Mouse (Mus musculus) forebrain, embryonic 10.5 days (tissue): ENCODE data around the gene Rimbp3. TPM values are rescaled to one million over a fixed set of nuclear protein-coding genes. Genes with fewer than 3 reads are reported as not detected.
"Not testable (repeated sequence)": the region's sequence is repeated elsewhere in the genome, so short reads cannot be mapped to it uniquely, and the experiment has no call there.

Experiments
- DNase-seq: peaks from one replicate; pipeline ENCODE4 v3.0.0-alpha.2; 2017; ENCODE audit warnings: low spot score; ENCODE audit errors: extremely low spot score
- H3K27ac ChIP-seq: fragments of 300-500 bp; sonication (generic); 2 replicates; pipeline ENCODE4 v1.5.1; 2016; ENCODE audit warnings: mild to moderate bottlenecking
- H3K27me3 ChIP-seq: fragments of 300-500 bp; sonication (generic); 2 replicates; pipeline ENCODE4 v1.6.1; 2016; ENCODE audit warnings: mild to moderate bottlenecking; ENCODE audit not compliant: poor library complexity, severe bottlenecking
- H3K36me3 ChIP-seq: fragments of 300-500 bp; sonication (generic); replicated peaks from 2 replicates; pipeline ENCODE4 v1.6.1; 2016; ENCODE audit warnings: mild to moderate bottlenecking, moderate library complexity
- H3K4me1 ChIP-seq: fragments of 300-500 bp; sonication (generic); 2 replicates; pipeline ENCODE4 v1.6.1; 2016
- H3K4me3 ChIP-seq: fragments of 300-500 bp; sonication (generic); 2 replicates; pipeline ENCODE4 v1.5.1; 2016; ENCODE audit warnings: mild to moderate bottlenecking, moderate library complexity
- H3K9me3 ChIP-seq: fragments of 300-500 bp; sonication (generic); 2 replicates; pipeline ENCODE4 v1.6.1; 2016; ENCODE audit warnings: mild to moderate bottlenecking, moderate library complexity
- WGBS: fragments of 180-500 bp; shearing (Covaris S2); methylation state at CpG from one replicate; pipeline ENCODE4 v1.1.7; 2016; 5-methylcytosine and 5-hydroxymethylcytosine counted together
- polyA plus RNA-seq: library from polyadenylated mRNA; unstranded; fragments of >200 nt; fragmentation: Nextera tagmentation; extraction: Ambion mirVana; gene quantifications from 2 replicates; pipeline ENCODE4 v1.2.1, GENCODE M21; 2016

Rimbp3 gene
- 1.2 and 1.6 TPM in 2 replicates for polyA plus RNA-seq

DNA sequence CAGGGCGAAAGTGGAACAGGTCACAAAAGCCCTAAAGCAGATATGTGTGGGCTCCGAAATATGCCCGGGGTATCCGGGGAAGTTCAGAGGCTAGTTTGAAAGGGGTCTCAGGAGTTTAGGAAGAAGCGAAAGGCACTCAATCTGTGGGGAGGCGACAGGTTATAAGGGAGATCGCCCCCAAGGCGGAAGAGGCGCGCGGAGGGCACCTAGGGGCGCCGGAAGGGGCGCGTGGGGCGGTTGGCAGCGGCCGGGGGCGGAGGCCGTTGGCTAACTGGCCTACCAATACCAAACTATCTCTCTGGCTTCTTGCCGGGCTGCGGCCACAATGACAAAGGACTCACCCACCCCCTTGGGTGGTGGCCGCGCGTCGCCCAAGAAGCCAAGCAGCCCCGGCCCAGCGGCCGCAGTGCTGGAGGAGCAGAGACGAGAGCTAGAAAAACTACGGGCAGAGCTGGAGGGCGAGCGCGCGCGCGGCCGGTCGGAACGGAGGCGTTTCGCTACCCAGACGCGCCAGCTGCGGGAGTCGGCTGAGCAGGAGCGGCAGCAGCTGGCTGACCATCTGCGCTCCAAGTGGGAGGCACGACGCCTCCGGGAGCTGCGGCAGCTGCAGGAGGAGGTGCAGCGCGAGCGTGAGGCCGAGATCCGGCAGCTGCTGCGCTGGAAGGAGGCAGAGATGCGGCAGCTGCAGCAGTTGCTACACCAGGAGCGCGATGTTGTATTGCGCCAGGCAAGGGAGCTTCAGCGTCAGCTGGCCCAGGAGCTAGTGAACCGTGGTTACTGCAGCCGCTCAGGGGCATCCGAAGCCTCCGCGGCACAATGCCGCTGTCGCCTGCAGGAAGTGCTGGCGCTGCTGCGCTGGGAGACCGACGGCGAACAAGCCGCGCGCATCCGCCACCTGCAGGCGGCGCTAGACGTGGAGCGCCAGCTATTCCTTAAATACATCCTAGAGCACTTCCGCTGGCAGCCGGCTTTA lies at the start of gene Rimbp3:
Gene Rimbp3 (plus strand): TSS at position 215 of the 973 bp plus-strand sequence.
- under 1% methylated on average over 85 of the region's 85 CpGs for WGBS
- H3K27me3 ChIP-seq: peaks cover 50% of the 10 kb centered on the region

DNA sequence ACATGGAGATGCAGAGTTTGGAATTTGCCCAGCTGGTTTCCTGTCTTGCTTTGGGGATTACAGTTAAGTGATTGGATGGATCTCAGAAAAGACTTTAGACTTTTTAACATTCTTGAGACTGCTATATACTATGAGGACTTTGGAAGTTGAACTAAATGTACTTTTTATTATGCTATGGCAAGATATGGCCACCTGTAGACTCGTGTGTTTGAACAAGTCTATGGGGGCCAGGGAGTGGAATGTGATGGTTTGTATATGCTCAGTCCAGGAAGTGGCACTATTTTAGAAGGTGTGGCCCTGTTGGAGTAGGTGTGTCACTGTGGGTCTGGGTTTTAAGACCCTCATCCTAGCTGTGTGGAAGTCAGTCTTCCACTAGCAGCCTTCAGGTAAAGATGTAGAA lies 42.9 kb upstream of the Rimbp3 start:
- 91% methylated on average over 1 of the region's 1 CpGs for WGBS
- not testable (repeated sequence) for H3K27ac ChIP-seq, H3K27me3 ChIP-seq, H3K4me3 ChIP-seq, H3K4me1 ChIP-seq, DNase-seq, H3K9me3 ChIP-seq
- peaks cover 86% of the 10 kb centered on the region for H3K36me3 ChIP-seq

More for the DNA sequence above, at the start of gene Rimbp3:
- no peaks in the 10 kb centered on the region; the same call in 1 of the 2 replicates for H3K9me3 ChIP-seq
- H3K4me3 ChIP-seq: peak within 1 kb of the TSS; percentile 64
- H3K27ac ChIP-seq: peak within 1 kb of the TSS; percentile 88
- peak; percentile 88 for DNase-seq
- H3K36me3 ChIP-seq: peaks cover 7% of the 10 kb centered on the region
- peaks cover 29% of the 10 kb centered on the region for H3K4me1 ChIP-seq

DNA sequence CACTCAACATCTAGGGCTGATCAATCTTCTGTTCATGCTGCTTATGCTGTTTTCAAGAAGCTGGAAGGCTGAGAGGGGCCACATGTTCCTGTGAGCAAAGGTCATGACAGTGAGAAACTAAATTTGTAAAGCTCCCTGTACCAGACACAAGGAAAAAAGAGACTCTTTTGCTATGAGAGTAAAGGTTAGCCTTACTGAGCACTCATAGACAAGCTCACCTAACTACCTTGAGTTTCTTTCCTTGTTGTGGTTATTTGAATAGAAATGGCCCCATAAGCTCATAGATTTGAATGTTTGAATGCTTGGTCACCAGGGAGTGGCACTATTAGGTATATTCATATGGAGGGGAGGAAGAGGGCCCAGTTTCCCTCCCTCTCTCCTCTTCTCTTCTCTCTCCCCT lies 41.2 kb upstream of the Rimbp3 start:
- H3K4me3 ChIP-seq: no peak overlapping the region
- H3K4me1 ChIP-seq: no peaks in the 10 kb centered on the region
- no peaks in the 10 kb centered on the region for H3K27me3 ChIP-seq
- no peak overlapping the region for H3K27ac ChIP-seq
- no peaks in the 10 kb centered on the region for H3K9me3 ChIP-seq
- H3K36me3 ChIP-seq: peaks cover 90% of the 10 kb centered on the region
- DNase-seq: no peak

DNA sequence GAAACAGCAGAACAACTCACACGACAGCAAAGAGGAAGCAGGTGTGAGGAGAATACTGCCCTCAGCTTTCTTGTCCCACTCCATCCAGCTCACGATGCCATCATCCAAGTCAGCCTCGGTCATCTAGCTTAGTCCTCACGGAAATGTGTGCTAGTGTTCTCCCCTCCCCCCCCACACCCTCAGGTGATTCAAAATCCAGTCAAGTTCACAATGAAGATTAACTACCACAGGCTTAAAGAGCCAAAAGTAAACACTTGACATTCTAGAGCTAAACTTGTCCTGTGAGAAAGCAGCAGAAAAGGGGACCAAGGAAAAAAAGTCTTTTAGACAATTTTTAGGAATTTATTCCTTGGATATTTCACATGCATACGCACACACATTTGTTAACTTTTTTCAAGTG lies 40.4 kb upstream of the Rimbp3 start:
- no peak for DNase-seq
- H3K27me3 ChIP-seq: no peaks in the 10 kb centered on the region
- peaks cover 92% of the 10 kb centered on the region for H3K36me3 ChIP-seq

DNA sequence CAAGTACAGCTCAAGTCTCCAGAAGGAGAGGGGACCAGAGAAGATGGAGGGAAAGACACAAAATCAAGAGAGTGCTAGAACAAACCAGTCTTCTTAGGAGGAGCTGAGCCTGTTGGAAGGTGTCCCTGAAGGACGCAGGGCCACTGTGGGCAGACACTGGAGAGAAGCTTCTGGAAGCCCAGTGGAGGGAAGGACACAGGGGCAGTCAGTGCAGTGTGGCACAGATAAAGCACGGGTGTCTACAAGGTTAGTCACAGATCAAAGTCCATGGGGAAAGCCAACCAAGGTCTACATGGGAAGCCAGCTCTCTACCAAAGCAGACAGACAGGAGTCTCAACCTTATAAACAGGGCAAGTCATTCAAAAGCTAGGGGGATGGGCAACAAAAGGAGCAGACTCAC lies 32.6 kb upstream of the Rimbp3 start:
- no peak overlapping the region for H3K4me3 ChIP-seq
- H3K36me3 ChIP-seq: peaks cover 80% of the 10 kb centered on the region
- no peak for DNase-seq
- no peak overlapping the region for H3K27ac ChIP-seq
- WGBS: 88% methylated on average over 2 of the region's 2 CpGs
- no peaks in the 10 kb centered on the region for H3K4me1 ChIP-seq
- no peaks in the 10 kb centered on the region for H3K27me3 ChIP-seq
- H3K9me3 ChIP-seq: no peaks in the 10 kb centered on the region

More for the DNA sequence above, 40.4 kb upstream of the Rimbp3 start:
- Histone ChIP-seq H3K9me3 (no peaks in the 10 kb centered on the region), H3K4me1 (no peaks in the 10 kb centered on the region), H3K4me3 (no peak overlapping the region), H3K27ac (no peak overlapping the region)
- 89% methylated on average over 5 of the region's 5 CpGs for WGBS

DNA sequence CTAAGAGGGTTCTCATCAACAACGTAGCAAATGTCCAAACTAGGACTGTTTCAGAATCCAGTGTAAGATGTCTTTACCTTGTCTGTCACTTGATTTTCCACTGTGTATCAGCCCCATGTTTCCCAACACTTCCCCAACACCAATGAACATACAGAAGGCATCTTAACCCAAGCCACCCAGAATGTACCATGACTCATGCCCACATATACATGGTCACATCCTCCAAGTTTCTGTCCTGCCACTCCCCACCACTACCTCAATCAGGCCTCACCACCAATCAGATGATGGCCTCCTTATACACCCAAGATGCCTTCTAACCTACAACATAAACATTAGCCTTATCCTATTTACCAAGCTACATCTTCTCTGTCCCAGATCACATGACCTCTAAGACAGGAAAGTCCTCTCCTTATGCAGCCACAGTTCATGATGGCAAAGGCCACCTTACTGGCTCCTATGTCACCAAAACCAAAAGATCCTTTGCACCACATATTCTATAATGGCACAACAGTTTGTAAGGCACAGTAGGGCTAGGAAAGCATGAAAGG lies 30.7 kb upstream of the Rimbp3 start:
- WGBS: 97% methylated on average over 1 of the region's 1 CpGs
- no peak overlapping the region for H3K27ac ChIP-seq
- no peak for DNase-seq
- no peaks in the 10 kb centered on the region for H3K4me1 ChIP-seq
- no peaks in the 10 kb centered on the region for H3K9me3 ChIP-seq
- no peaks in the 10 kb centered on the region for H3K27me3 ChIP-seq
- H3K36me3 ChIP-seq: peaks cover 64% of the 10 kb centered on the region
- no peak overlapping the region for H3K4me3 ChIP-seq

DNA sequence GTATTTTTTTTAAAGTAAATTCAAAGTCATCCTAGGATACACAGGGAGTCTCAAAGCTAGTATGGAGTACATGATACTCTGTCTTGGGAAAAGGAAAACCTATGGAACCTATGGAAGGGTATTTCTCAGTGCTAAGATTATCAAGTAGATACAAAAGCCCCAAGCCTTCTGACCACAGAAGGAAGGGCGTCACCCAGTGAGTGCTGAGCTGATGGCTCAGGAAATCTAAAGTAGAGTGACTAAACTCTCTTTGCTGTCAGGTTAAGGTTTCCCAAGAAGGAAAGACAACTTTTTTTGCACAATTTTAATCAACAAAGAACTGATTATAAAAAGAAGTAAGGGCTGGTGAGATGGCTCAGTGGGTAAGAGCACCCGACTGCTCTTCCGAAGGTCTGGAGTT lies 28.7 kb upstream of the Rimbp3 start:
- no peak overlapping the region for H3K4me3 ChIP-seq
- no peaks in the 10 kb centered on the region for H3K27me3 ChIP-seq
- H3K9me3 ChIP-seq: no peaks in the 10 kb centered on the region
- H3K4me1 ChIP-seq: no peaks in the 10 kb centered on the region
- H3K36me3 ChIP-seq: peaks cover 57% of the 10 kb centered on the region
- 92% methylated on average over 3 of the region's 3 CpGs for WGBS
- H3K27ac ChIP-seq: no peak overlapping the region
- no peak for DNase-seq

DNA sequence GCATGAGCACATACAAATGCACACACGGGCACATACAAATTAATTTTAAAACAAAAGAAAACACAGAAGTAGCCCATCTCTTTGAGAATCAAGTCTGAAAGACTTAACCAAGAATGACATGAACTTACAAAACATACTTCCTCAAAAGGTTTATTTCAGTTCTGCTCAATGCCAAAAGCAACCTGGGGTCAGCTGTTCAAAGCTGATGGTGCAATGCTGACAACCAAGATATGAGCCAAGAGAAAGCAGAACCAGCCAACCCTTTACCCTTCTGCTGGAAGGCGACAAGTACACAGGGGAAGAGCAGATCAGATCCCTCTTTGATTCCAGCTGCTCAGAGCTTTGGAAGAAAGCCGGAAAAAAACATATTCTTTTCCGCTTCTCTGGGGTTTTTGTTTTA lies 27.0 kb upstream of the Rimbp3 start:
- no peak overlapping the region for H3K4me3 ChIP-seq
- H3K27me3 ChIP-seq: no peaks in the 10 kb centered on the region
- H3K4me1 ChIP-seq: no peaks in the 10 kb centered on the region
- DNase-seq: no peak
- WGBS: 89% methylated on average over 4 of the region's 4 CpGs
- H3K9me3 ChIP-seq: peaks cover 6% of the 10 kb centered on the region; the same call in 1 of the 2 replicates
- H3K27ac ChIP-seq: no peak overlapping the region
- H3K36me3 ChIP-seq: peaks cover 56% of the 10 kb centered on the region

DNA sequence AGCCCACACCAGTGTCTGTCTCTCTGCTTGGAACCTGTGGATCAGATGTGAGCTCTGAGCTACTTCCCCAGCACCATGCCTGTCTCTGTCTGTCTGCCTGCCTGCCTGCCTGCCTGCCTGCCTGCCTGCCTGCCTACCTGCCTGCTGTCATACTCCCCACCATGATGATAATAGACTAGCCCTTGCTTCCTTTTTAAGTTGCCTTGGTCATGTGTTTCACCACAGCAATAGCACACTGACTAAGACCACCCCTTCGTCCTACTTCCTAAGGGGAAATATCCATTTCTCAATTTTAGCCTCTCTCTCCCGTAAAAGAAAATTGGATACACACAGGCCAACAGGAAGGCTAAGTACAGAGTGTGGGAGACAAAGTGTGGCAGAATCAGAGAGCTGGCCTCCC lies 26.3 kb upstream of the Rimbp3 start:
- Histone ChIP-seq H3K4me1 (no peaks in the 10 kb centered on the region), H3K27me3 (no peaks in the 10 kb centered on the region), H3K4me3 (no peak overlapping the region), H3K36me3 (peaks cover 58% of the 10 kb centered on the region), H3K27ac (no peak overlapping the region), H3K9me3 (peaks cover 6% of the 10 kb centered on the region; the same call in 1 of the 2 replicates)
- no peak for DNase-seq
- 96% methylated on average over 2 of the region's 2 CpGs for WGBS

DNA sequence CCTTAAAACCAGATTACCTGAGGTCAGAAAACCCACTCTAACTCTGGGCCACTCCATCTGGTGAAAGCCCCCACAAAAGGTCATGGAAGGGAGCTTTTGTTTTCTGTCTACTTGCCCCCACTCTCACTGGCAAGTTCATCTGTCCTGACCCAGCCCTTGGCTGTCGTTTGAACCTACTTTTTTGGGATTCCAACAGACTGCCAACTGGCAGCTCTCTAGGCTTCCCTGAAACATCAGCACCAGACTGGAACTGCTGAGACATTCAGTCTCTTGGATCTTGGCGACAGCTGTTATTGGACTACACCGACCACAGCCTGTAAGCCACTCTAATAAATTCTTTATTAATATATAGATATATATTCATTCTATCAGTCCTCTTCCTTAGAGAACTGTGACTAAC lies 25.4 kb upstream of the Rimbp3 start:
- H3K4me1 ChIP-seq: no peaks in the 10 kb centered on the region
- 88% methylated on average over 3 of the region's 3 CpGs for WGBS
- H3K27me3 ChIP-seq: no peaks in the 10 kb centered on the region
- peaks cover 58% of the 10 kb centered on the region for H3K36me3 ChIP-seq
- H3K4me3 ChIP-seq: no peak overlapping the region
- peaks cover 6% of the 10 kb centered on the region; the same call in 1 of the 2 replicates for H3K9me3 ChIP-seq
- no peak overlapping the region for H3K27ac ChIP-seq
- DNase-seq: no peak

DNA sequence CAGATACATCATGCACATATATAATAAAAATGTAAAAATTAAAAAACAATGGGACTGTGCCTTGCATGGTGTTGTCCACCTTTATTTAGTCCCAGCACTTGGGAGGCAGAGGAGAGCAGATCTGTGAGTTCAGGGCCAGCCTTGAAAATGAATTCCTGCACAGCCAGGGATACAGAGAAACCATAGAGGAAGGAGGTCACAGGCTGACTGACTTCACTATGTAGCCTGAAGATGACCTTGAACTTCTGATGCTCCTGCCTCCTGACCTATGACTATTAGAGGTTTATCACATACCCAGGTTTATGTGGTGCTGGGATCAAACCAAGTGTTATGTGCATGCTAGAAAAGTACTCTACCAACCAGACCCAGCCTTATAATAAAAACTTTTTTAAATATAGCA lies 22.9 kb upstream of the Rimbp3 start:
- Histone ChIP-seq H3K36me3 (peaks cover 66% of the 10 kb centered on the region), H3K27ac (no peak overlapping the region), H3K4me1 (no peaks in the 10 kb centered on the region), H3K4me3 (no peak overlapping the region), H3K27me3 (no peaks in the 10 kb centered on the region), H3K9me3 (peaks cover 10% of the 10 kb centered on the region; the same call in 1 of the 2 replicates)
- no peak for DNase-seq

DNA sequence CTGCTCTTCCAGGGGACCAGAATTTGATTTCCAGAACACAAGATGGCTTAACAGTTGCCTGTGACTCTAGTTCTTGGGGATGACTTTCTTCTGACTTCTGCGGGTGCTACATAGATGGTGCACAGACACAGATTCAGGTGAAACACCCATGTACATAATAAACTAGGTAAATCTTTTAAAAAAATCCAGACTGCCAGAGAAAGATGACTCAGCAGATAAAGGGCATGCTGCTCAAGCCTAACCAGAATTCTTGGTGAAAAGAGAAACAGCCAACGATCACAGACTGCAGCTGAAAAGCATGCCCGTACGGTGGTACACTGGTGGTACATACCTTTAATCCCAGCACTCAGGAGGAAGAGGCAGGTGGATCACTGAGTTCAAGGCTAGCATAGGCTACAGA lies 14.6 kb upstream of the Rimbp3 start:
- Histone ChIP-seq H3K36me3 (peaks cover 81% of the 10 kb centered on the region), H3K27me3 (no peaks in the 10 kb centered on the region), H3K4me3 (no peak overlapping the region), H3K4me1 (no peaks in the 10 kb centered on the region), H3K27ac (no peak overlapping the region), H3K9me3 (peaks cover 4% of the 10 kb centered on the region; the same call in 1 of the 2 replicates)
- DNase-seq: no peak
- WGBS: 97% methylated on average over 4 of the region's 4 CpGs
